Mouse (Mus musculus) hindlimb bud, embryonic 11.5 days (tissue): ENCODE data around the gene Srpk1.

Source experiments
- DNase-seq: peaks from one replicate; pipeline ENCODE4 v3.0.0-alpha.2; 2012; ENCODE audit warnings: low read depth, low spot score; ENCODE audit errors: extremely low spot score

The Srpk1 gene

GRCm38 (mm10) chr17:28615332-28615731 lies 7.2 kb downstream of the Srpk1 start:
- no peak for DNase-seq

- no peak for DNase-seq
Measured at GRCm38 (mm10) chr17:28613096-28613495, 9.4 kb downstream of the Srpk1 start.

GRCm38 (mm10) chr17:28612603-28613002 lies 9.9 kb downstream of the Srpk1 start:
- no peak for DNase-seq

GRCm38 (mm10) chr17:28609543-28609942 lies 13.0 kb downstream of the Srpk1 start:
- no peak for DNase-seq

GRCm38 (mm10) chr17:28601557-28602250 lies 20.8 kb downstream of the Srpk1 start:
- no peak for DNase-seq

GRCm38 (mm10) chr17:28600780-28601179 lies 21.7 kb downstream of the Srpk1 start:
- no peak for DNase-seq

- no peak for DNase-seq
Measured at GRCm38 (mm10) chr17:28593965-28594364, 28.5 kb downstream of the Srpk1 start.

- peak; percentile 41 for DNase-seq
Measured at GRCm38 (mm10) chr17:28592998-28593397, 29.5 kb downstream of the Srpk1 start.

GRCm38 (mm10) chr17:28591476-28591875 lies 31.0 kb downstream of the Srpk1 start:
- DNase-seq = no peak

- no peak for DNase-seq
Measured at GRCm38 (mm10) chr17:28590596-28590995, 31.9 kb downstream of the Srpk1 start.

GRCm38 (mm10) chr17:28588591-28588990 lies 33.9 kb downstream of the Srpk1 start:
- DNase-seq = no peak

GRCm38 (mm10) chr17:28586509-28586908 lies 36.0 kb downstream of the Srpk1 start:
- DNase-seq = no peak

GRCm38 (mm10) chr17:28581056-28581455 lies 41.5 kb downstream of the Srpk1 start:
- DNase-seq = no peak

- DNase-seq = peak; percentile 74
Measured at GRCm38 (mm10) chr17:28580396-28580795, 42.1 kb downstream of the Srpk1 start.

- DNase-seq = no peak
Measured at GRCm38 (mm10) chr17:28575244-28576125, 47.0 kb downstream of the Srpk1 start, which contains the start of gene Lhfpl5. TSS of gene Lhfpl5 (plus strand) at chr17:28575641.

- no peak for DNase-seq
Measured at GRCm38 (mm10) chr17:28572941-28573340, 49.6 kb downstream of the Srpk1 start.

- DNase-seq = no peak
Measured at GRCm38 (mm10) chr17:28572521-28572920, 50.0 kb downstream of the Srpk1 start.

GRCm38 (mm10) chr17:28571868-28572267 lies 50.6 kb downstream of the Srpk1 start:
- DNase-seq = no peak

- DNase-seq = no peak
Measured at GRCm38 (mm10) chr17:28567541-28567940, 55.0 kb downstream of the Srpk1 start.

- DNase-seq = no peak
Measured at GRCm38 (mm10) chr17:28565181-28565580, 57.3 kb downstream of the Srpk1 start.

GRCm38 (mm10) chr17:28561613-28562012 lies 60.9 kb downstream of the Srpk1 start:
- no peak for DNase-seq

- DNase-seq = no peak
Measured at GRCm38 (mm10) chr17:28560598-28560997, 61.9 kb downstream of the Srpk1 start, which contains the start of gene Clps. TSS of gene Clps (minus strand) at chr17:28560766.
